Mouse (Mus musculus) lung, adult 10 weeks (tissue): ENCODE measurements around the gene Lurap1l. TPM values are rescaled to one million over a fixed set of nuclear protein-coding genes. Genes with fewer than 3 reads are reported as not detected.

Experiments
- polyA plus RNA-seq: library from polyadenylated mRNA; stranded (reverse); fragments of 350-450 nt; fragmentation: Illumina TruSeq; extraction: RNeasy Lipid Tissue Mini Kit (QIAGEN cat#74804); gene quantifications from one replicate; pipeline ENCODE4 v1.2.3, GENCODE M21; 2014; ENCODE audit warnings: low read depth, low replicate concordance; ENCODE audit not compliant: insufficient read depth

Lurap1l gene
- polyA plus RNA-seq = 24.2 TPM

GRCm38 (mm10) chr4:80910481-80910870 is at the start of gene Lurap1l:
TSS of gene Lurap1l (plus strand) at chr4:80910646.

Other genes with a start within 250 kb of the Lurap1l start
- not detected for gene Tyrp1, start 76.5 kb upstream of the Lurap1l start, polyA plus RNA-seq